Mouse (Mus musculus) lung, embryonic 15.5 days (tissue): Measurements from ENCODE around the gene Rbbp8nl. TPM values are rescaled to one million over a fixed set of nuclear protein-coding genes. Genes with fewer than 3 reads are reported as not detected.
A peak's percentile ranks its signal among the peaks of the same experiment; 100 is the strongest.
"Not testable (repeated sequence)": the region's sequence is repeated elsewhere in the genome, so short reads cannot be mapped to it uniquely, and the experiment has no call there.

Source experiments
- ATAC-seq: fragments of 200-750 bp; cut with Nextera tagmentation; 2 replicates; pipeline ENCODE4 v1.8.0; 2017; ENCODE audit warnings: moderate number of reproducible peaks, borderline replicate concordance; ENCODE audit not compliant: low FRiP score, low TSS enrichment; ENCODE audit errors: extremely low read depth
- H3K27ac ChIP-seq: fragments of 300-500 bp; sonication (generic); 2 replicates; pipeline ENCODE4 v1.5.1; 2015; ENCODE audit warnings: moderate library complexity, mild to moderate bottlenecking, inconsistent platforms
- H3K27me3 ChIP-seq: fragments of 300-500 bp; sonication (generic); 2 replicates; pipeline ENCODE4 v1.6.1; 2015; ENCODE audit warnings: inconsistent platforms
- H3K36me3 ChIP-seq: fragments of 300-500 bp; sonication (generic); 2 replicates; pipeline ENCODE4 v1.6.1; 2015; ENCODE audit warnings: inconsistent platforms
- H3K4me1 ChIP-seq: fragments of 300-500 bp; sonication (generic); 2 replicates; pipeline ENCODE4 v1.6.1; 2015; ENCODE audit warnings: inconsistent platforms
- H3K4me2 ChIP-seq: fragments of 300-500 bp; sonication (generic); 2 replicates; pipeline ENCODE4 v1.6.1; 2015; ENCODE audit warnings: inconsistent platforms, mild to moderate bottlenecking, moderate library complexity
- H3K4me3 ChIP-seq: fragments of 300-500 bp; sonication (generic); 2 replicates; pipeline ENCODE4 v1.5.1; 2015; ENCODE audit warnings: mild to moderate bottlenecking, inconsistent platforms
- H3K9ac ChIP-seq: fragments of 300-500 bp; sonication (generic); 2 replicates; pipeline ENCODE4 v1.6.1; 2015; ENCODE audit warnings: inconsistent platforms
- H3K9me3 ChIP-seq: fragments of 300-500 bp; sonication (generic); 2 replicates; pipeline ENCODE4 v1.6.1; 2016; ENCODE audit warnings: inconsistent platforms
- WGBS: fragments of 180-500 bp; shearing (Covaris S2); methylation state at CpG from one replicate; pipeline ENCODE4 v1.1.7; 2015; 5-methylcytosine and 5-hydroxymethylcytosine counted together
- polyA plus RNA-seq: library from polyadenylated mRNA; unstranded; fragments of >200 nt; fragmentation: Nextera tagmentation; extraction: Ambion mirVana; gene quantifications from 2 replicates; pipeline ENCODE4 v1.2.1, GENCODE M21; 2015

The Rbbp8nl gene
- polyA plus RNA-seq, 1 experiment from 2014 or later, result 3.1 TPM

- Histone ChIP-seq H3K9me3 (no peaks in the 10 kb centered on the region), H3K4me3 (no peak overlapping the region), H3K9ac (no peak overlapping the region), H3K4me1 (peaks cover 12% of the 10 kb centered on the region), H3K4me2 (no peak overlapping the region), H3K27me3 (no peaks in the 10 kb centered on the region), H3K36me3 (peaks cover 64% of the 10 kb centered on the region), H3K27ac (peak overlapping the region; percentile 43; the same call in 1 of the 2 replicates)
- whole genome bisulfite sequencing, result 84% methylated on average over 10 of the region's 10 CpGs
- no peak for ATAC-seq
Observed at GRCm38 (mm10) chr2:180262891-180263290, 26.8 kb downstream of the Rbbp8nl start.

- Histone ChIP-seq H3K9me3 (no peaks in the 10 kb centered on the region), H3K4me3 (no peak overlapping the region), H3K9ac (no peak overlapping the region), H3K27ac (peak overlapping the region; percentile 43; the same call in 1 of the 2 replicates), H3K27me3 (no peaks in the 10 kb centered on the region), H3K4me2 (no peak overlapping the region), H3K4me1 (peaks cover 14% of the 10 kb centered on the region), H3K36me3 (peaks cover 65% of the 10 kb centered on the region)
- WGBS, result 61% methylated on average over 3 of the region's 3 CpGs
- ATAC-seq, result peak; percentile 15; the same call in 1 of the 2 replicates
Observed at GRCm38 (mm10) chr2:180262441-180262840, 27.2 kb downstream of the Rbbp8nl start.

GRCm38 (mm10) chr2:180261901-180262300, 27.8 kb downstream of the Rbbp8nl start:
- Histone ChIP-seq H3K4me1 (peaks cover 14% of the 10 kb centered on the region), H3K9ac (no peak overlapping the region), H3K36me3 (peaks cover 65% of the 10 kb centered on the region), H3K4me3 (no peak overlapping the region), H3K4me2 (no peak overlapping the region), H3K9me3 (no peaks in the 10 kb centered on the region), H3K27ac (no peak overlapping the region; the same call in 1 of the 2 replicates), H3K27me3 (no peaks in the 10 kb centered on the region)
- WGBS, result 77% methylated on average over 7 of the region's 7 CpGs
- ATAC-seq, result no peak

GRCm38 (mm10) chr2:180260610-180261480, 28.8 kb downstream of the Rbbp8nl start:
- Histone ChIP-seq H3K36me3 (peaks cover 65% of the 10 kb centered on the region), H3K27me3 (no peaks in the 10 kb centered on the region), H3K27ac (no peak overlapping the region), H3K4me1 (peaks cover 22% of the 10 kb centered on the region), H3K9me3 (no peaks in the 10 kb centered on the region), H3K9ac (no peak overlapping the region), H3K4me3 (no peak overlapping the region), H3K4me2 (no peak overlapping the region)
- WGBS, result 56% methylated on average over 8 of the region's 8 CpGs
- ATAC-seq, result no peak

- not testable (repeated sequence) for ATAC-seq, H3K27ac ChIP-seq, H3K4me3 ChIP-seq, H3K9me3 ChIP-seq, H3K4me2 ChIP-seq, H3K9ac ChIP-seq, H3K27me3 ChIP-seq
- Histone ChIP-seq H3K4me1 (peaks cover 23% of the 10 kb centered on the region), H3K36me3 (peaks cover 65% of the 10 kb centered on the region)
- WGBS, result 59% methylated on average over 17 of the region's 17 CpGs
Observed at GRCm38 (mm10) chr2:180259826-180260609, 29.7 kb downstream of the Rbbp8nl start.

GRCm38 (mm10) chr2:180258951-180259484, 30.7 kb downstream of the Rbbp8nl start:
- H3K27me3 ChIP-seq, H3K27ac ChIP-seq, H3K9me3 ChIP-seq, H3K9ac ChIP-seq, H3K4me2 ChIP-seq, H3K4me3 ChIP-seq, ATAC-seq: not testable (repeated sequence)
- Histone ChIP-seq H3K4me1 (peaks cover 23% of the 10 kb centered on the region), H3K36me3 (peaks cover 55% of the 10 kb centered on the region)
- WGBS, result 64% methylated on average over 10 of the region's 10 CpGs

- H3K4me2 ChIP-seq, result peak overlapping the region; percentile 81
- H3K27ac ChIP-seq, result no peak overlapping the region
- peak overlapping the region; percentile 81 for H3K4me3 ChIP-seq
- no peak for ATAC-seq
- H3K9me3 ChIP-seq, result no peaks in the 10 kb centered on the region
- peaks cover 23% of the 10 kb centered on the region for H3K4me1 ChIP-seq
- peaks cover 47% of the 10 kb centered on the region for H3K36me3 ChIP-seq
- H3K9ac ChIP-seq, result peak overlapping the region; percentile 83
- H3K27me3 ChIP-seq, result no peaks in the 10 kb centered on the region
- 49% methylated on average over 11 of the region's 11 CpGs for WGBS
Observed at GRCm38 (mm10) chr2:180257963-180258865, 31.5 kb downstream of the Rbbp8nl start.

- Histone ChIP-seq H3K27me3 (no peaks in the 10 kb centered on the region), H3K27ac (peak within 1 kb of the TSS; percentile 93), H3K9ac (peak within 1 kb of the TSS; percentile 83), H3K4me3 (peak within 1 kb of the TSS; percentile 81), H3K36me3 (peaks cover 36% of the 10 kb centered on the region), H3K4me2 (peak within 1 kb of the TSS; percentile 81), H3K9me3 (no peaks in the 10 kb centered on the region), H3K4me1 (peaks cover 23% of the 10 kb centered on the region)
- under 1% methylated on average over 38 of the region's 38 CpGs for whole genome bisulfite sequencing
- ATAC-seq, result peak; percentile 97
Observed at GRCm38 (mm10) chr2:180257001-180257521, 32.6 kb downstream of the Rbbp8nl start, which contains the start of gene Rps21. TSS of gene Rps21 (plus strand) at chr2:180257377.

GRCm38 (mm10) chr2:180256296-180257000, 33.2 kb downstream of the Rbbp8nl start:
- Histone ChIP-seq H3K36me3 (peaks cover 30% of the 10 kb centered on the region), H3K9ac (peak overlapping the region; percentile 65), H3K4me3 (peak overlapping the region; percentile 81), H3K4me1 (peaks cover 23% of the 10 kb centered on the region), H3K27ac (peak overlapping the region; percentile 93), H3K27me3 (no peaks in the 10 kb centered on the region), H3K4me2 (peak overlapping the region; percentile 80), H3K9me3 (no peaks in the 10 kb centered on the region)
- WGBS, result 23% methylated on average over 26 of the region's 26 CpGs
- ATAC-seq, result peak; percentile 74

GRCm38 (mm10) chr2:180255701-180256100, 34.0 kb downstream of the Rbbp8nl start:
- Histone ChIP-seq H3K27me3 (no peaks in the 10 kb centered on the region), H3K36me3 (peaks cover 23% of the 10 kb centered on the region), H3K27ac (peak overlapping the region; percentile 93; the same call in 1 of the 2 replicates), H3K4me3 (peak overlapping the region; percentile 81; the same call in 1 of the 2 replicates), H3K9me3 (no peaks in the 10 kb centered on the region), H3K4me2 (peak overlapping the region; percentile 80), H3K9ac (no peak overlapping the region), H3K4me1 (peaks cover 23% of the 10 kb centered on the region)
- 80% methylated on average over 9 of the region's 9 CpGs for WGBS
- ATAC-seq, result no peak
